Mouse (Mus musculus) stomach, embryonic 15.5 days (tissue): ENCODE results near the gene Scube3. TPM values are rescaled to one million over a fixed set of nuclear protein-coding genes. Genes with fewer than 3 reads are reported as not detected.

Source experiments
- ATAC-seq: fragments of 200-750 bp; cut with Nextera tagmentation; 2 replicates; pipeline ENCODE4 v1.8.0; 2017; ENCODE audit warnings: low read depth, moderate number of reproducible peaks, moderate TSS enrichment; ENCODE audit not compliant: insufficient read depth, low FRiP score
- H3K27ac ChIP-seq: fragments of 300-500 bp; sonication (generic); 2 replicates; pipeline ENCODE4 v1.5.1; 2015; ENCODE audit warnings: mild to moderate bottlenecking, inconsistent platforms
- H3K27me3 ChIP-seq: fragments of 300-500 bp; sonication (generic); replicated peaks from 2 replicates; pipeline ENCODE4 v1.6.1; 2015; ENCODE audit warnings: inconsistent platforms
- H3K36me3 ChIP-seq: fragments of 300-500 bp; sonication (generic); 2 replicates; pipeline ENCODE4 v1.6.1; 2015; ENCODE audit warnings: inconsistent platforms
- H3K4me1 ChIP-seq: fragments of 300-500 bp; sonication (generic); 2 replicates; pipeline ENCODE4 v1.6.1; 2015; ENCODE audit warnings: inconsistent platforms
- H3K4me2 ChIP-seq: fragments of 300-500 bp; sonication (generic); 2 replicates; pipeline ENCODE4 v1.6.1; 2015; ENCODE audit warnings: mild to moderate bottlenecking, inconsistent platforms
- H3K4me3 ChIP-seq: fragments of 300-500 bp; sonication (generic); replicated peaks from 2 replicates; pipeline ENCODE4 v1.5.1; 2015; ENCODE audit warnings: inconsistent platforms
- H3K9ac ChIP-seq: fragments of 300-500 bp; sonication (generic); 2 replicates; pipeline ENCODE4 v1.6.1; 2015; ENCODE audit warnings: inconsistent platforms
- H3K9me3 ChIP-seq: fragments of 300-500 bp; sonication (generic); 2 replicates; pipeline ENCODE4 v1.6.1; 2016; ENCODE audit warnings: inconsistent platforms
- WGBS: fragments of 180-500 bp; shearing (Covaris S2); methylation state at CpG from one replicate; pipeline ENCODE4 v1.1.7; 2015; 5-methylcytosine and 5-hydroxymethylcytosine counted together
- polyA plus RNA-seq: library from polyadenylated mRNA; unstranded; fragments of >200 nt; fragmentation: Nextera tagmentation; extraction: Ambion mirVana; gene quantifications from 2 replicates; pipeline ENCODE4 v1.2.1, GENCODE M21; 2015

Gene Scube3
- polyA plus RNA-seq, 1 experiment from 2014 or later = 2.4 TPM

- Histone ChIP-seq H3K27ac (no peak overlapping the region), H3K4me3 (no peak overlapping the region), H3K9me3 (no peaks in the 10 kb centered on the region), H3K4me2 (no peak overlapping the region), H3K36me3 (no peaks in the 10 kb centered on the region), H3K4me1 (peaks cover under 1% of the 10 kb centered on the region; the same call in 1 of the 2 replicates), H3K27me3 (peaks cover 12% of the 10 kb centered on the region; the same call in 1 of the 2 replicates), H3K9ac (no peak overlapping the region)
- WGBS = 30% methylated on average over 5 of the region's 5 CpGs
- ATAC-seq = no peak
Measured at GRCm38 (mm10) chr17:28136266-28136665, 5.7 kb upstream of the Scube3 start.

GRCm38 (mm10) chr17:28138013-28138412 lies 3.9 kb upstream of the Scube3 start:
- H3K27ac ChIP-seq = no peak overlapping the region
- no peaks in the 10 kb centered on the region for H3K9me3 ChIP-seq
- H3K36me3 ChIP-seq = no peaks in the 10 kb centered on the region
- H3K9ac ChIP-seq = no peak overlapping the region
- peaks cover 17% of the 10 kb centered on the region; the same call in 1 of the 2 replicates for H3K27me3 ChIP-seq
- WGBS = 88% methylated on average over 8 of the region's 8 CpGs
- peaks cover 17% of the 10 kb centered on the region for H3K4me1 ChIP-seq
- H3K4me3 ChIP-seq = no peak overlapping the region
- ATAC-seq = no peak
- H3K4me2 ChIP-seq = no peak overlapping the region

- WGBS = 58% methylated on average over 9 of the region's 9 CpGs
- H3K36me3 ChIP-seq = no peaks in the 10 kb centered on the region
- H3K9me3 ChIP-seq = no peaks in the 10 kb centered on the region
- H3K4me2 ChIP-seq = no peak overlapping the region
- H3K9ac ChIP-seq = no peak overlapping the region
- H3K4me3 ChIP-seq = no peak overlapping the region
- no peak for ATAC-seq
- H3K27ac ChIP-seq = no peak overlapping the region
- H3K27me3 ChIP-seq = peaks cover 17% of the 10 kb centered on the region; the same call in 1 of the 2 replicates
- H3K4me1 ChIP-seq = peaks cover 22% of the 10 kb centered on the region
Measured at GRCm38 (mm10) chr17:28138685-28139084, 3.3 kb upstream of the Scube3 start.

GRCm38 (mm10) chr17:28140431-28141204 lies 1.3 kb upstream of the Scube3 start:
- no peak overlapping the region for H3K9ac ChIP-seq
- H3K9me3 ChIP-seq = no peaks in the 10 kb centered on the region
- no peak for ATAC-seq
- 42% methylated on average over 13 of the region's 13 CpGs for WGBS
- H3K4me2 ChIP-seq = no peak overlapping the region
- H3K4me1 ChIP-seq = peaks cover 31% of the 10 kb centered on the region
- H3K27me3 ChIP-seq = peaks cover 17% of the 10 kb centered on the region; the same call in 1 of the 2 replicates
- no peak overlapping the region for H3K4me3 ChIP-seq
- no peaks in the 10 kb centered on the region for H3K36me3 ChIP-seq
- H3K27ac ChIP-seq = no peak overlapping the region

GRCm38 (mm10) chr17:28141205-28141650 lies 713 bp upstream of the Scube3 start:
- 6% methylated on average over 15 of the region's 15 CpGs for WGBS
- ATAC-seq = no peak
- H3K4me1 ChIP-seq = peaks cover 33% of the 10 kb centered on the region
- H3K4me2 ChIP-seq = peak overlapping the region; percentile 99
- H3K9ac ChIP-seq = no peak overlapping the region
- H3K27me3 ChIP-seq = peaks cover 17% of the 10 kb centered on the region; the same call in 1 of the 2 replicates
- H3K9me3 ChIP-seq = no peaks in the 10 kb centered on the region
- no peaks in the 10 kb centered on the region for H3K36me3 ChIP-seq
- H3K27ac ChIP-seq = no peak overlapping the region
- peak overlapping the region; percentile 66 for H3K4me3 ChIP-seq

- Histone ChIP-seq H3K9me3 (no peaks in the 10 kb centered on the region), H3K4me2 (peak overlapping the region; percentile 99), H3K9ac (peak overlapping the region; percentile 29; the same call in 1 of the 2 replicates), H3K27ac (no peak overlapping the region), H3K36me3 (no peaks in the 10 kb centered on the region), H3K4me1 (peaks cover 36% of the 10 kb centered on the region), H3K27me3 (peaks cover 17% of the 10 kb centered on the region; the same call in 1 of the 2 replicates), H3K4me3 (peak overlapping the region; percentile 66)
- ATAC-seq = no peak
- under 1% methylated on average over 33 of the region's 33 CpGs for WGBS
Measured at GRCm38 (mm10) chr17:28142700-28143610, 1.0 kb downstream of the Scube3 start.

GRCm38 (mm10) chr17:28143751-28144150 lies 1.8 kb downstream of the Scube3 start:
- Histone ChIP-seq H3K27me3 (peaks cover 17% of the 10 kb centered on the region; the same call in 1 of the 2 replicates), H3K4me1 (peaks cover 36% of the 10 kb centered on the region), H3K9ac (no peak overlapping the region), H3K9me3 (no peaks in the 10 kb centered on the region), H3K36me3 (no peaks in the 10 kb centered on the region), H3K4me3 (no peak overlapping the region), H3K27ac (no peak overlapping the region), H3K4me2 (peak overlapping the region; percentile 99)
- 15% methylated on average over 9 of the region's 9 CpGs for WGBS
- ATAC-seq = no peak

GRCm38 (mm10) chr17:28144241-28144640 lies 2.3 kb downstream of the Scube3 start:
- Histone ChIP-seq H3K9ac (no peak overlapping the region), H3K4me2 (peak overlapping the region; percentile 6; the same call in 1 of the 2 replicates), H3K27ac (no peak overlapping the region), H3K27me3 (peaks cover 17% of the 10 kb centered on the region; the same call in 1 of the 2 replicates), H3K9me3 (no peaks in the 10 kb centered on the region), H3K4me3 (no peak overlapping the region), H3K36me3 (no peaks in the 10 kb centered on the region), H3K4me1 (peaks cover 36% of the 10 kb centered on the region)
- 27% methylated on average over 6 of the region's 6 CpGs for WGBS
- no peak for ATAC-seq

GRCm38 (mm10) chr17:28148288-28148687 lies 6.3 kb downstream of the Scube3 start:
- WGBS = 79% methylated on average over 3 of the region's 3 CpGs

GRCm38 (mm10) chr17:28149734-28150133 lies 7.8 kb downstream of the Scube3 start:
- H3K4me3 ChIP-seq = no peak overlapping the region
- no peak overlapping the region for H3K27ac ChIP-seq
- 63% methylated on average over 8 of the region's 8 CpGs for WGBS
- no peaks in the 10 kb centered on the region for H3K27me3 ChIP-seq
- H3K9ac ChIP-seq = no peak overlapping the region
- no peaks in the 10 kb centered on the region for H3K9me3 ChIP-seq
- H3K36me3 ChIP-seq = no peaks in the 10 kb centered on the region
- H3K4me1 ChIP-seq = peaks cover 8% of the 10 kb centered on the region; the same call in 1 of the 2 replicates
- no peak overlapping the region for H3K4me2 ChIP-seq
- ATAC-seq = no peak

More at GRCm38 (mm10) chr17:28148288-28148687, 6.3 kb downstream of the Scube3 start:
- Histone ChIP-seq H3K9ac (no peak overlapping the region), H3K4me3 (no peak overlapping the region), H3K27ac (no peak overlapping the region), H3K4me2 (no peak overlapping the region), H3K36me3 (no peaks in the 10 kb centered on the region), H3K9me3 (no peaks in the 10 kb centered on the region), H3K27me3 (no peaks in the 10 kb centered on the region), H3K4me1 (peaks cover 16% of the 10 kb centered on the region)
- ATAC-seq = no peak

- no peak overlapping the region for H3K27ac ChIP-seq
Measured at GRCm38 (mm10) chr17:28150456-28150855, 8.5 kb downstream of the Scube3 start.

More at GRCm38 (mm10) chr17:28150456-28150855, 8.5 kb downstream of the Scube3 start:
- Histone ChIP-seq H3K4me3 (no peak overlapping the region), H3K9ac (no peak overlapping the region), H3K9me3 (no peaks in the 10 kb centered on the region), H3K4me1 (peaks cover 7% of the 10 kb centered on the region; the same call in 1 of the 2 replicates), H3K27me3 (no peaks in the 10 kb centered on the region), H3K36me3 (no peaks in the 10 kb centered on the region), H3K4me2 (no peak overlapping the region)
- 83% methylated on average over 12 of the region's 12 CpGs for WGBS
- ATAC-seq = no peak
